Mouse (Mus musculus) lung, embryonic 16.5 days (tissue): Measurements from ENCODE around the gene Gkn2. TPM values are rescaled to one million over a fixed set of nuclear protein-coding genes. Genes with fewer than 3 reads are reported as not detected.
A peak's percentile ranks its signal among the peaks of the same experiment; 100 is the strongest.

Experiments used
- ATAC-seq: fragments of 200-750 bp; cut with Nextera tagmentation; 2 replicates; pipeline ENCODE4 v1.8.0; 2017; ENCODE audit warnings: low read depth, mild to moderate bottlenecking, moderate library complexity
- H3K27ac ChIP-seq: fragments of 300-500 bp; sonication (generic); 2 replicates; pipeline ENCODE4 v1.5.1; 2014; ENCODE audit warnings: mild to moderate bottlenecking, control low read depth, low read length
- H3K27me3 ChIP-seq: fragments of 300-500 bp; sonication (generic); 2 replicates; pipeline ENCODE4 v1.6.1; 2014; ENCODE audit warnings: low read depth, low read length, mixed read lengths; ENCODE audit not compliant: control insufficient read depth, insufficient read depth
- H3K36me3 ChIP-seq: fragments of 300-500 bp; sonication (generic); 2 replicates; pipeline ENCODE4 v1.6.1; 2014; ENCODE audit warnings: low read length; ENCODE audit not compliant: control insufficient read depth, insufficient read depth
- H3K4me1 ChIP-seq: fragments of 300-500 bp; sonication (generic); replicated peaks from 2 replicates; pipeline ENCODE4 v1.6.1; 2014; ENCODE audit warnings: low read length, mixed read lengths; ENCODE audit not compliant: control insufficient read depth, insufficient read depth
- H3K4me2 ChIP-seq: fragments of 300-500 bp; sonication (generic); 2 replicates; pipeline ENCODE4 v1.6.1; 2014; ENCODE audit warnings: low read depth, low read length, control low read depth
- H3K4me3 ChIP-seq: fragments of 300-500 bp; sonication (generic); 2 replicates; pipeline ENCODE4 v1.5.1; 2014; ENCODE audit warnings: mild to moderate bottlenecking, low read length, control low read depth
- H3K9ac ChIP-seq: fragments of 300-500 bp; sonication (generic); 2 replicates; pipeline ENCODE4 v1.6.1; 2014; ENCODE audit warnings: low read length, control low read depth
- H3K9me3 ChIP-seq: fragments of 300-500 bp; sonication (generic); 2 replicates; pipeline ENCODE4 v1.6.1; 2016; ENCODE audit warnings: low read length; ENCODE audit not compliant: control insufficient read depth
- WGBS: fragments of 180-500 bp; shearing (Covaris S2); extraction: QIAGEN DNeasy Blood & Tissue Kit; methylation state at CpG from one replicate; pipeline ENCODE4 v1.1.7; 2014; 5-methylcytosine and 5-hydroxymethylcytosine counted together
- polyA plus RNA-seq: library from polyadenylated mRNA; unstranded; fragments of >200 nt; fragmentation: Nextera tagmentation; extraction: Ambion mirVana; gene quantifications from 2 replicates; pipeline ENCODE4 v1.2.1, GENCODE M21; 2015

Gkn2 gene
- polyA plus RNA-seq, 1 experiment from 2014 or later: 0.73 TPM

DNA sequence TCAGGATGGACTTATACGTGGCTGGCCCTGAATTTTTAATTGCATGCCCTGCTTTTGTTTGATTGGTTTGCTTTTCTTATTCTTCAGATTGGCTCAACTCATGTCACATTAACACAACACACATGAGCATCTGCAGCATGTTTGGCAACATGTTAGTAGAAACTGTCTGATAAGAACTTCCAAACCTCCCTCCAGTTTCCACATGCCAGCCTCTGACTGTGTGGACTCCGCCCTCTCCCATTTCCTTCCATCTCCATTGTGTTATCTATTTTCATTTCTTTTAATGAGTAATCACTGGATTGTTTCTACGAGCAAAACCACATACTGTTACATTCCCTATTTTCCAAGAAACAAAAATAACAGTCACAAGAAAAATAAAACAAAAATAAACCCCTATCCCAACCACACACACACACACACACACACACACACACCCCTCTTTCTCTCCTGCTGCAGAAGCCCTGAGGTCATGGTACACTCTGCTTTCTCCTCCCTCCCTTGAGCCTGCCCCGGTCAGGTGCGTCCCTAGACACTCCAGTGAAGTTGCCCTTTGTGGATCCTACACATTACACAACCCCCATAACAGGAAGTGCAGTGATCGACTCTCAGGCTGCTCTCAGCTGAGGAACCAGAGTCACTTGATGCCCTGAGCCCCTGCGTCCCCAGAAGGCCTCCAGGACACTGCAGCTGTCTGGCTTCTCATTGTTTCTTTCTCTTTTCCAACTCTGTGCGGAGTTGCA lies 20.5 kb downstream of the Gkn2 start:
- WGBS: 52% methylated on average over 8 of the region's 8 CpGs
- peaks cover 7% of the 10 kb centered on the region for H3K4me1 ChIP-seq
- no peak overlapping the region for H3K9ac ChIP-seq
- 0 out of 2 replicates have a peak, but pooled peaks have one; percentile 26 for ATAC-seq
- H3K36me3 ChIP-seq: no peaks in the 10 kb centered on the region
- no peaks in the 10 kb centered on the region for H3K9me3 ChIP-seq
- no peak overlapping the region for H3K27ac ChIP-seq
- no peak overlapping the region for H3K4me2 ChIP-seq
- no peaks in the 10 kb centered on the region for H3K27me3 ChIP-seq
- H3K4me3 ChIP-seq: no peak overlapping the region

DNA sequence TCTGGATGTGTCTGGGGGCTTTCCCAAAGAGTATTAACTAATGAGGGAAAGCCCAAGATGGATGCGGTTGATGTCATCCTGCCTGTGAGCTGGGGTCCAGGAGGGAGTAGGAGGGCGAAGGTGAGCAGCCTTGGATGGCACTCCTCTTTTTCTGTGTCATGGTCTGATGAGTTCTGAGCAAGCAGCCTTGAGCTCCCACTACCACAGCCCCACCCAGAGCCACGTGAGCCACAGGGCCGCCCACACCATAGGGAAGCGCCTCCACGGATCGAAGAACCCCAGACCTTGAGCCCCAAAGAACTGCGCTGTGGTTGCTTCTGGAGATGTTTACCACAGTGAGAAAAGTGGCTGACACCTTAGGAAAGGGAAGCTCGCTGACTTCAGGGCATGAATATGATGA lies 21.6 kb downstream of the Gkn2 start:
- Histone ChIP-seq H3K27me3 (no peaks in the 10 kb centered on the region), H3K9me3 (no peaks in the 10 kb centered on the region), H3K9ac (no peak overlapping the region), H3K4me1 (peaks cover 5% of the 10 kb centered on the region), H3K36me3 (no peaks in the 10 kb centered on the region), H3K27ac (no peak overlapping the region), H3K4me2 (no peak overlapping the region), H3K4me3 (no peak overlapping the region)
- 81% methylated on average over 9 of the region's 9 CpGs for WGBS
- ATAC-seq: no peak

DNA sequence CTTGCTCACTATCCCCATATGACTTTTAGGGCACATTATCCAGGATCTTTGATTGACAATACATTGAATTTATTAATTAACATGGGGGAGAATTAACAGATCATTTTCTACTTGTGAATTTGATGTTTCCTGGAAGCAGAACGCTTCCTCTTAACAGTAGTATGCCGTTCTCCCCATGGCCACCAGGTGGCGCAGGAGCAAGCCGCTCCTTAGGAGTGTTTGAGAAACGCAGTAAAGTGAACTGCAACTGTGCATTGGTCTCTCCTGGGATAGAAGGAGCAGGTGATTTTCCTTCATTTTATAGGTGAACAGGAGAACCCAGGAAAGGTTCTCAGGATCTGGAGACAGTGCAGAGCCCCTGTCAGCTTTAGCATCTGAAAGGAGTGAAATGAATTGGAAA lies 26.0 kb downstream of the Gkn2 start:
- no peaks in the 10 kb centered on the region for H3K27me3 ChIP-seq
- H3K4me3 ChIP-seq: no peak overlapping the region
- H3K9me3 ChIP-seq: no peaks in the 10 kb centered on the region
- no peak overlapping the region for H3K9ac ChIP-seq
- H3K27ac ChIP-seq: no peak overlapping the region
- ATAC-seq: no peak
- no peaks in the 10 kb centered on the region for H3K36me3 ChIP-seq
- WGBS: 4% methylated on average over 5 of the region's 5 CpGs
- no peak overlapping the region for H3K4me2 ChIP-seq
- 0 out of 2 replicates have a peak, but pooled peaks cover 3% of the 10 kb centered on the region for H3K4me1 ChIP-seq

DNA sequence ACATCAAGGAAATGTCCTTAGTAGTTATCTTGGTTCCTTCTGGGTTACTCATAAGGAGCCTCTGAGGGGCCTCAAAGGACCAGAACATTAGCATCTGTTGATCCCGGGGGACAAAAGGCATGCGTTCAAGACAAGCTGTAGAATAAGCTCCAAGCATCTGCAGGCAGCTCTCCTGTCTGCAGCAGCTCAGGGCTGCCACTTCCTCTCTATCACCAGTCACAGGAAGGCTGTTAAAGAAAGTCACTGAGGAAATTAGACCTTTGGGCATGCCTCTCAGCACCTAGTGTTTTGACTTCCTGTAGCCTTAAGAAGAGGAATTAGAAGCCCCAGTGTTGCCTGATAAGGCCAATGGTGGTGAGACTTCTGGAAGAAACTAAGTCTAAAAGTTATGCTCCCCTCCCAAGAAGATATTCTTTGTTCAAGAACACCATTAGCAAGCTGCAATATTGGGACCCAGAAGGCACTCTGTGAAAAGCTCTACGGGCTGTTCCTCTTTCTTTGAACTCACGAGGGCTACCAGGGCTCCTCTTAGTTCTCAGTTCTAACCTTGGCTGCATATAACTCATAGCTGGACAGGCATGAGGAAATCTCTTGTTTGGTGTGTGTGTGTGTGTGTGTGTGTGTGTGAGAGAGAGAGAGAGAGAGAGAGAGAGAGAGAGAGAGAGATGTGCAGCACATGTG lies 26.9 kb downstream of the Gkn2 start:
- Histone ChIP-seq H3K4me3 (no peak overlapping the region), H3K9me3 (no peaks in the 10 kb centered on the region), H3K4me2 (no peak overlapping the region), H3K36me3 (no peaks in the 10 kb centered on the region), H3K27me3 (no peaks in the 10 kb centered on the region), H3K27ac (no peak overlapping the region), H3K4me1 (0 out of 2 replicates have a peak, but pooled peaks cover 3% of the 10 kb centered on the region), H3K9ac (no peak overlapping the region)
- WGBS: 50% methylated on average over 4 of the region's 4 CpGs
- ATAC-seq: no peak

DNA sequence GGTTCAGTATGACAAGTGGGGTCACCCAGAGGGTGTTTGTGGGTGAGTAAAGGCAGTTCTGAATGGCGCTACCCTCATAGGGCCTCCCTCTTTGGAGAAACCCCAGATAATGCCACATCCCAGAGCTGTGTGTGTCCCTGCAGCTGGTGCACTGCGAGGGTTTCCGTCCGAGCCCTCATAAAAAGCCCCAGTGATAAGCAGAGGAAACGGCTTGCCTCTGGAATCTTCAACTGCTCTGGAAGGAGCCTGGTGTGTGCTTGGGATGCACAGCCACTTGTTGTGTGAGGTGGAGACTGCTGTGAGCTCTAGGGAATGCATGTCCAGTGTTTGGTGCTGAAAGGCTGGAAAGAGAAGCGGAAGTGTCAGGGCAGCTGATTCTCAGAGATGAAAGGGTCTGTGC lies 28.3 kb downstream of the Gkn2 start:
- 0 out of 2 replicates have a peak, but pooled peaks cover 3% of the 10 kb centered on the region for H3K4me1 ChIP-seq
- no peaks in the 10 kb centered on the region for H3K9me3 ChIP-seq
- H3K36me3 ChIP-seq: no peaks in the 10 kb centered on the region
- no peak for ATAC-seq
- H3K27ac ChIP-seq: no peak overlapping the region
- no peak overlapping the region for H3K9ac ChIP-seq
- no peak overlapping the region for H3K4me3 ChIP-seq
- no peak overlapping the region for H3K4me2 ChIP-seq
- H3K27me3 ChIP-seq: no peaks in the 10 kb centered on the region
- 42% methylated on average over 6 of the region's 6 CpGs for WGBS

DNA sequence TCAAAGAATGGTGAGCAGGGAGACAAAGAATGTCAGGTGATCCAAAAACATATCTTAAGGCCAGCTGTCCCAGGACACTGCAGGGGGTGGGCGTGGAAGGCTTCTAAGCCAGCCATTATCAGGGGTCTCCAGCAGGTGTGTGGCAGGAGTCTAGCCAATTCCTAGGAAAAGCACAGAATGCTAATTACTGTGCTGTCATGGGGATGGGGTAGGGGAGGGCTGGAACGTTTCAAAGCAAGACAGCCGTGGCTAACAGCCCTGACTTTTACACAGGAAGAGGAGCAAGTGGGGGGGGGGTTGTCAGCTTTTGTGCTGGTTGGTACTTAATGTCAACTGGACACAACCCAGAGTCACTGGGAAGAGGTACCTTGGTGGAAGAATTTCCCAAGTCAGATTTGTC lies 38.9 kb downstream of the Gkn2 start:
- Histone ChIP-seq H3K4me1 (no peaks in the 10 kb centered on the region), H3K36me3 (no peaks in the 10 kb centered on the region), H3K27me3 (no peaks in the 10 kb centered on the region), H3K4me3 (no peak overlapping the region), H3K4me2 (no peak overlapping the region), H3K27ac (no peak overlapping the region), H3K9ac (no peak overlapping the region), H3K9me3 (no peaks in the 10 kb centered on the region)
- no peak for ATAC-seq
- 47% methylated on average over 3 of the region's 3 CpGs for WGBS

DNA sequence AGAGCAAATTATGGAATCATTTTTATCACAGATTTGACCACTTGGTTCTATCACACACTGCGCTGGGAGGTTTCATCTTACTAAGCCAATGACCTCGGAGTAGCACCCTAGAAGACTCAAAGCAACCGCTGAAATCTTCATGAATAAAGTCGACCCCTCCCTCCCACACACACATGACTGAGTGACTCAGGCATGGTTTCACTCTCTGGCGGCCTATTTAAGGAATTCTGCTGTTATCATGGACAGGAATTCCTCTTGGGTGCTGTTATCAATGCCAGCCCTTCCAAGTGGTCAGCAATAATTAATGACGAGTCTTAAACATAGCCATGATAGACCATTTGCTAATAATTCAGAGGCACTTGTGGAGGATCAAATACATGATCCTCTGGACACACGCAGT lies 49.1 kb downstream of the Gkn2 start:
- Histone ChIP-seq H3K9ac (no peak overlapping the region), H3K4me2 (no peak overlapping the region), H3K4me3 (no peak overlapping the region), H3K9me3 (no peaks in the 10 kb centered on the region), H3K4me1 (no peaks in the 10 kb centered on the region), H3K27ac (no peak overlapping the region), H3K36me3 (no peaks in the 10 kb centered on the region), H3K27me3 (no peaks in the 10 kb centered on the region)
- 43% methylated on average over 7 of the region's 7 CpGs for WGBS
- ATAC-seq: no peak

DNA sequence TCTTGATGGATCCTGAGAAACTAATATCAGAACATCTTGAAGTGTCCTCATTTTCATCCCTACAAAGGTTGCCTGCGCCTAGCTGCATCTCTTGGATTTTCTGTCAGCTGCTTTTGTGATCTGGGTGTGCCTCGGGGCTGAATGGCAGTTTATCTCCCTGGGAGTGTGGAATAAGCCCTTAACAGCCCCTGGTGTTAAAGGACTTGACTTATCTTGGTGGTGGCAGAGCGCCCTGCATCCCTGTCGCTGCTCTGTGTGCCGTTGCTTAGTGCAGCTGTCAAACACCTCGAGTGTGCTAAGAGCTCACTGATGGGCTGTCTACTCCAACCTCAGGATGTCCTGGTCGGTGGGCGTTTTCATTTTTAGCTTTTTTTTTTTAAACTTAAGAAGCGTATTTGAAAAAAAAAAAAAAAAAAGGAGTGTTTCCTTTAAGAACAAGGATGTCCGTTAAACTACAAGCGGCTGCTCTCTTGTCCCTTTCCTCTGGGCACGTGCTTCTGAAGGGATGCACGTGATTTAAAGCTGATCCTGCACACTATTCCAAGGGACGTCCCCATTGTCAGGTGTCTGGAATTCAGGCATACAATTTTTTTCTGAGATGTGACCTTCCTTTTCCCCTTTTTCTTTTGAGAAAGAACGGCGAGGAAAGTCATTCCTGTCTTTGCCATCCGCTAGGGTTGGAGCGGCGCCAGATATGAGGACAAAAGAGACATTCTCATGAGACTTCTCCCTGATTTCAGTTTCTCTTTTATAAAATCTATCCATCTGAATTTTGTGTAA lies 51.1 kb downstream of the Gkn2 start:
- H3K27ac ChIP-seq: no peak overlapping the region
- no peaks in the 10 kb centered on the region for H3K36me3 ChIP-seq
- H3K4me2 ChIP-seq: peak overlapping the region; percentile 55
- H3K4me3 ChIP-seq: peak overlapping the region; percentile 34
- no peaks in the 10 kb centered on the region for H3K27me3 ChIP-seq
- H3K9me3 ChIP-seq: no peaks in the 10 kb centered on the region
- WGBS: 30% methylated on average over 19 of the region's 19 CpGs
- no peaks in the 10 kb centered on the region for H3K4me1 ChIP-seq
- ATAC-seq: no peak
- no peak overlapping the region for H3K9ac ChIP-seq

DNA sequence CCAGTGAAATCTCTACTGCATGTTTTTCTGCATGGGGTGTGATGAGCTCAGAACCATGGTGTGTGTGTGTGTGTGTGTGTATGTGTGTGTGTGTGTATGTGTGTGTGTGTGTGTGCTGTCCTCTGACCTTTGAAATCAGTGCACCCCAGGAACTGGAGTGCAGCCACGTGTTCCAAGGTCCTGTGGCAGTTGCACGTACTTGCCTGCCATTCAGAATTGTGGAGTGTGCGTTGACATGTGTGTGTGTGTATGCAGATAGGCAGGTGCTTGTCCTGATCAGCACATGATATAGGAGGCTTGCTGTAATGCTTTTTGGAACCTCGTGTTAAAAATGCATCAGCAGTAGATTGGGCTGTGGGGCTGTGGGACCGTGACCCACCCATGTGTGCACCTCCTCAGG lies 53.8 kb downstream of the Gkn2 start:
- 69% methylated on average over 5 of the region's 5 CpGs for WGBS
- Histone ChIP-seq H3K9me3 (no peaks in the 10 kb centered on the region), H3K36me3 (no peaks in the 10 kb centered on the region), H3K27me3 (no peaks in the 10 kb centered on the region), H3K9ac (no peak overlapping the region), H3K4me3 (no peak overlapping the region), H3K4me2 (no peak overlapping the region), H3K27ac (no peak overlapping the region), H3K4me1 (no peaks in the 10 kb centered on the region)
- ATAC-seq: no peak
